Mouse (Mus musculus): ENCODE measurements at regions not wholly inside any gene's neighbourhood (a gene's known extent, or its start where the extent isn't known, plus 50 kb on each side); places are given as distances from the start of the nearest gene placed in this dataset.

- TF ChIP-seq CTCF (conservative IDR thresholded peaks at IDR 0.05; ENCODE audit: low read length) (no peak), NANOG (IDR thresholded peaks at IDR 0.05; ENCODE audit: borderline replicate concordance, low read length) (no peak), POU5F1 (IDR thresholded peaks at IDR 0.05; ENCODE audit: borderline replicate concordance, low read length) (no peak)
Measured at GRCm38 (mm10) chr8:92231326-92232225, 125.8 kb upstream of the Irx5 start.

Measured in E14TG2a.4 (cell line).